Mouse (Mus musculus): ENCODE results near the gene Flywch2.
A peak's percentile ranks its signal among the peaks of the same experiment; 100 is the strongest.

Flywch2 gene

GRCm38 (mm10) chr17:23785561-23786471 is at the start of gene Flywch2:
Gene Flywch2, minus strand, starts transcription at chr17:23786081.
- peak; percentile 80 for DNase-seq

GRCm38 (mm10) chr17:23831201-23831600 is 45.3 kb upstream of the Flywch2 start:
- peak; percentile 8 for DNase-seq

- peak; percentile 87 for DNase-seq
Measured at GRCm38 (mm10) chr17:23829064-23829619, 43.3 kb upstream of the Flywch2 start, which contains the start of gene Elob. Gene Elob, minus strand, starts transcription at chr17:23829136.

GRCm38 (mm10) chr17:23828271-23829001 is 42.6 kb upstream of the Flywch2 start:
- DNase-seq: peak; percentile 78

DNA sequence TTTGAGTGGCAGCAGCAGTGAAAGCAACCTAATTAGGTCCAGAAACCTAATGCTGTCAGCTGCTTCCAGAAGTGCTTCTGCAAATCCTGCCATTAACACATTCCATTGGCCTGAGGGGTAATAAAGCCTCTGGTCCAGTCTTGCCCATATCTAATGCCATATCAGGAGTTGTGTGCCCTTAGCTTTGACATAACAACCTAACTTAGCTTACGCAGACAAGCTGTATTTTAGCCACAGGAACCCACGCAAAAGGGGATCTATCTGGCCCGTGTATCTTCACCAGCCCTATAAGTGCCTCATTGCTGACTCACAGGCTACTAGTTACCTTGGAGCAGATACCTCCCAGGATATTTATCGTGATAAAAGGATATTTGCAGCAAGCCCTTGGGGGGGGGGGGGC is 39.7 kb upstream of the Flywch2 start:
- DNase-seq: no peak

DNA sequence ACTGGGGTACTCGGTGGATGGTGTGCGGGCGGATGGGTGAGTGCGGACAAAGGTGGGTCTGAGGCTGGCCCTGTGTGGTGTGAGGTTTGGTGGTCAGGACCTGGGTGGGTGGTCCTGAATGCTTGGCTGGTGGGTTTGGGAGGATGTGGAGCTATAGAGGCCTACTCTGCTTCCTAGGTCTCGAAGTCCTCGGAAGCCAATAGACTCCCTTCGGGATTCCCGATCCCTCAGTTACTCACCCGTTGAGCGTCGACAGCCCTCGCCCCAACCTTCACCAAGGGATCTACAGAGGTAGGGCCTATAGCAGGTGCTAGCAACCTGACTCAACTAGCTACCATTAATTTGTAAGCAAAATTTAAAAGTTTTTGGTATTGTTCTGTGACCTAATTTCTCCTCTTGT is 37.7 kb upstream of the Flywch2 start:
- no peak for DNase-seq

DNA sequence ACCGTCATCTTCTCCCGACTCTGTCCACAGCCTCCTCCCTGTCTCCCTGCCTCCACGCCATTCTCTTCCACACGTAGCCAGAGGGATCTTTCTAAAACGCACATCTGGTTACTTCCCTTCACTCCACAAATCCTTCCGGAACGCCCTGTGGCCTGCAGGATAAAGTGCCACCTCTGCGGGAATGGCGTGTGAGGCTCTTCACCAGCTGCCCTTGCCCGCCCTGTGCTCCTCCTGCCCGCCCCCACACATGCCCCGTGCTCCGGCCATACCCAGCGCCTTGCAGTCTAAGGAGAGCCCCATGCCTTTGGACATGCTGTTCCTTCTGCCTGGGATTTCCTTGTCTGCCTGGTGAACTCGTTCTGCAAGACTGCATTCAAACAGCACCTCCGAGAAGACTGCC is 37.1 kb upstream of the Flywch2 start:
- no peak for DNase-seq

- no peak for DNase-seq
Measured at GRCm38 (mm10) chr17:23822094-23822493, 36.2 kb upstream of the Flywch2 start.

DNA sequence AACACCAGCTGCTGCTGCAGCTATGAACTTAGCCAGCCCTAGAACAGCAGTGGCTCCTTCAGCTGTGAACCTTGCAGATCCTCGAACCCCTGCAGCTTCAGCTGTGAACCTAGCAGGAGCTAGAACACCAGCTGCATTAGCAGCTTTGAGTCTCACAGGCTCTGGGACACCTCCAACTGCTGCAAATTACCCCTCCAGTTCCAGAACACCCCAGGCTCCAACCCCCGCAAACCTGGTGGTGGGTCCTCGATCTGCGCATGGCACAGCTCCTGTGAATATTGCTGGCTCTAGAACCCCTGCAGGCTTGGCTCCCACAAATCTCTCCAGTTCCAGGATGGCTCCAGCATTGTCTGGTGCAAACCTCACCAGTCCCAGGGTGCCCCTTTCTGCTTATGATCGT is 34.9 kb upstream of the Flywch2 start:
- no peak for DNase-seq

GRCm38 (mm10) chr17:23819235-23819634 is 33.4 kb upstream of the Flywch2 start:
- DNase-seq: no peak

DNA sequence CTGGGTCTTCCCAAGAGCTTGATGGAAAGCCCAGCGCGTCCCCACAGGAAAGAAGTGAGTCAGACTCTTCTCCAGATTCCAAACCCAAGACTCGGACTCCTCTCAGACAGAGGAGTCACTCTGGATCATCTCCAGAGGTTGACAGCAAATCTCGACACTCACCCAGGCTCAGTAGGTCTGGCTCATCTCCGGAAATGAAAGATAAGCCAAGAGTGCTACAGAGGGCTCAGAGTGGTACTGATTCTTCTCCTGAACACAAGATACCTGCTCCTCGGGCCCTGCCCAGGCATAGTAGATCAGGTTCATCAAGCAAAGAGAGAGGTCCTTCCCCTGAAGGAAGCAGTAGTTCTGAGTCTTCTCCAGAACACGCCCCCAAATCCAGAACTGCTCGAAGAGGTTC is 32.7 kb upstream of the Flywch2 start:
- no peak for DNase-seq

GRCm38 (mm10) chr17:23815641-23816040 is 29.8 kb upstream of the Flywch2 start:
- no peak for DNase-seq

- DNase-seq: no peak
Measured at GRCm38 (mm10) chr17:23807918-23808317, 22.0 kb upstream of the Flywch2 start.

- DNase-seq: no peak
Measured at GRCm38 (mm10) chr17:23806867-23807266, 21.0 kb upstream of the Flywch2 start.

DNA sequence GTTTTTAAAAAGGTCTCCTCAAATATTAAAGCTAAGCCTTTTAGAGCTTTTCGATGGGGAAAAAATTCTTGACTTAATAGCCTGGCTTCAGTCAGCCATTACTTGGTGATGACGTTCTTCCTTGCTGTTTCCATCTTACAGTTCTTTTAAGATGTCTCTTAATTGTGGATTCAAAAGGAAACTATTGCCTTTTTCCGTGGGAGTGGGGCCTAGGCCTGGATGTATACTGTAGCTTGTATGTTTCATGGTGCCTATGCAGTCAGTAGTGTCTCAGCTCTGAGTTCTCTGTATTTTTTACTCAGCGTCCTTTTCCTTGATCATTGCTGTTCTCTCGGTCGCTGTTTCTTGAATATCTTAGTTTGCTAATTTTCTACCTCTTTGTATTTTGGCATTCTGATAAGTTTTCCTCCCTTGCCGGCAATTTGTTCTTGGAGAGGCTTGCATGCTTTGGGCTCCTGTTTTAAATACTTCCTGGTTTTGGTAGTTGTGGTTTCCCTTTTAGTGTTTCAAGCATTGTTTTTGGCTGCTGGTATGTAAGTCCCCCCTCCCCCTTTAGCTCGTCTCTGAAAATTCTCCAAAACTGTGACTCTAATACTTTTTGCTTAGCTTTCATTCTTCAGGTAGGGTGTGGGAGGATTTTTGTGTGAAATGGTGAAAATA is 18.7 kb upstream of the Flywch2 start:
- DNase-seq: no peak

GRCm38 (mm10) chr17:23803366-23804041 is 17.6 kb upstream of the Flywch2 start:
- peak; percentile 87 for DNase-seq

- peak; percentile 97 for DNase-seq
Measured at GRCm38 (mm10) chr17:23802746-23803365, 17.0 kb upstream of the Flywch2 start.

- DNase-seq: no peak
Measured at GRCm38 (mm10) chr17:23801627-23802026, 15.7 kb upstream of the Flywch2 start.

DNA sequence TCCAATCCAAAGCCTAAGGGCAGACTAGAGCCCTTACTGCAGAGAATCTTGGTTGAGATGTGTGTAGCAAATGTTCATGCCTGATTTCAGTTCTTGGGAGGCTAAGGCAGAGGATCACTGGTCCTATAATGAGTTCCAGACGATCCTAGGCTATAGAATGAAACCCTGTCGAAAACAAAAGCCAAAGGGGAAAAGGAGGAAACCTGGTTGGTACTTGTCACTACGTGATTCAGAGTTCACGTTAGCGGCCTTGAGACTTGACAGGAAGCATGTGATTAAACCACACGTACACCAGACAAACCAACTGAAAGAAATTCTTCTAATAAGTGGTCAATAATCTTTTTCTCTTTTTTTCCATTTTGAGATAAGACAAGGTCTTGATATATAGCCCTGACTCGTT is 11.4 kb upstream of the Flywch2 start:
- DNase-seq: no peak

DNA sequence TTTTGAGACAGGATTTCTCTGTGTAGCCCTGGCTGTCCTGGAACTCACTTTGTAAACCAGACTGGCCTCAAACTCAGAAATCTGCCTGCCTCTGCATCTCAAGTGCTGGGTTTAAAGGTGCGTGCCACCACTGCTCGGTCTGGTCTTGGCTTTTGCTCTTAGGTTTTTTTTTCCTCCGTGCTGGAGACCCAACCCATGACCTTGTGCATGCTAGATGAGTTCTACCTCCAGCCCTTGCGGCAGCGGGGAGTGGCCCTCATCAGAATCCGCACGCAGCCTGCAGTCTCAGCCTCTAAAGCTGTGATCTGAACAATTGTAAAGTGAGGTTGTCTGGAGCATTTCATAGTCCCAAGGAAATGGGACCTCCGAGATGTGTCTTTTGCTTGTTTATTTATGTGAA is 9.4 kb upstream of the Flywch2 start:
- no peak for DNase-seq

- DNase-seq: peak; percentile 30
Measured at GRCm38 (mm10) chr17:23791079-23791357, 5.1 kb upstream of the Flywch2 start.

Data from thymus, postnatal 14 days (tissue).